ENCODE assay signal across 19 mouse cellular contexts in genomic region chr8:70435156-70435555, GRCm38 (mm10). TPM values are rescaled to one million over a fixed set of nuclear protein-coding genes. Genes with fewer than 3 reads are reported as not detected.
"Had no signal": no experiment of that assay in that cellular context is flagged by ENCODE, and none has a peak within 500 bp of the region (broad histone marks: within the 10 kb centered on the region; RNA-seq: fewer than 3 reads in every experiment).

No protein-coding gene starts in this region.

- ATAC-seq: midbrain, embryonic 16.5 days had no signal

- DNase-seq: kidney, adult 9 months; kidney, postnatal 14 days; kidney, postnatal 4 days; left cerebral cortex, postnatal 4 days; liver, embryonic 13.5 days; lung, adult 2 months; lung, postnatal 14 days; lung, postnatal 4 days; retina, postnatal 1 day; right cerebral cortex, postnatal 25 days; spleen, adult 18-20 months; thymus, postnatal 25 days had no signal

- H3K9ac ChIP-seq: liver, embryonic 13.5 days; neural tube, embryonic 13.5 days; stomach, embryonic 15.5 days had no signal

- H3K27me3 ChIP-seq: liver, embryonic 13.5 days; neural tube, embryonic 13.5 days; stomach, embryonic 15.5 days had no signal

- H3K4me3 ChIP-seq: liver, embryonic 13.5 days; myocyte; neural tube, embryonic 13.5 days; stomach, embryonic 15.5 days had no signal

- H3K36me3 ChIP-seq: liver, embryonic 13.5 days; neural tube, embryonic 13.5 days; stomach, embryonic 15.5 days had no signal

- H3K27ac ChIP-seq: liver, embryonic 13.5 days; neural tube, embryonic 13.5 days; stomach, embryonic 15.5 days had no signal

- H3K4me2 ChIP-seq: liver, embryonic 13.5 days; midbrain, embryonic 11.5 days; neural tube, embryonic 13.5 days; stomach, embryonic 15.5 days had no signal

- H3K9me3 ChIP-seq: liver, embryonic 13.5 days; neural tube, embryonic 13.5 days; stomach, embryonic 15.5 days had no signal

RNA-seq across cellular contexts. Expression of gene Tmem59l, which starts 52.0 kb away (rescaled TPM):
- polyA plus RNA-seq: liver, adult 2 months; liver, embryonic 16.5 days had no signal

RNA-seq across cellular contexts. Expression of gene Crlf1, which starts 57.8 kb away (rescaled TPM):
- polyA plus RNA-seq: liver, adult 2 months had no signal
